Mouse (Mus musculus): ENCODE data around the gene Lrrc1. TPM values are rescaled to one million over a fixed set of nuclear protein-coding genes. Genes with fewer than 3 reads are reported as not detected.

Lrrc1 gene
- total RNA-seq, 2 experiments from 2014 or later, result 12.8 to 15.1 TPM

GRCm38 (mm10) chr9:77502171-77502547 is 42.5 kb downstream of the Lrrc1 start:
- DNase-seq, result no peak

- DNase-seq, result no peak
Measured at GRCm38 (mm10) chr9:77499084-77499483, 45.6 kb downstream of the Lrrc1 start.

GRCm38 (mm10) chr9:77498406-77498805 is 46.3 kb downstream of the Lrrc1 start:
- peak; percentile 34 to 50 for DNase-seq

- DNase-seq, result no peak
Measured at GRCm38 (mm10) chr9:77497173-77497572, 47.5 kb downstream of the Lrrc1 start.

- DNase-seq, result peak in 1 of 2 experiments; percentile 19
Measured at GRCm38 (mm10) chr9:77496540-77497062, 48.1 kb downstream of the Lrrc1 start.

- no peak for DNase-seq
Measured at GRCm38 (mm10) chr9:77494307-77494706, 50.4 kb downstream of the Lrrc1 start.

GRCm38 (mm10) chr9:77488611-77489010 is 56.1 kb downstream of the Lrrc1 start:
- no peak for DNase-seq

GRCm38 (mm10) chr9:77487427-77487826 is 57.2 kb downstream of the Lrrc1 start:
- no peak for DNase-seq

- no peak for DNase-seq
Measured at GRCm38 (mm10) chr9:77485915-77486314, 58.8 kb downstream of the Lrrc1 start.

GRCm38 (mm10) chr9:77484751-77485150 is 59.9 kb downstream of the Lrrc1 start:
- peak; percentile 69 to 73 for DNase-seq

- peak; percentile 46 to 48 for DNase-seq
Measured at GRCm38 (mm10) chr9:77483559-77483958, 61.1 kb downstream of the Lrrc1 start.

GRCm38 (mm10) chr9:77482281-77482680 is 62.4 kb downstream of the Lrrc1 start:
- DNase-seq, result no peak

- DNase-seq, result peak; percentile 66 to 70
Measured at GRCm38 (mm10) chr9:77481380-77481779, 63.3 kb downstream of the Lrrc1 start.

- no peak for DNase-seq
Measured at GRCm38 (mm10) chr9:77480574-77481319, 63.9 kb downstream of the Lrrc1 start.

- no peak for DNase-seq
Measured at GRCm38 (mm10) chr9:77480001-77480400, 64.7 kb downstream of the Lrrc1 start.

GRCm38 (mm10) chr9:77478166-77478920 is 66.3 kb downstream of the Lrrc1 start:
- no peak for DNase-seq

- DNase-seq, result no peak
Measured at GRCm38 (mm10) chr9:77474535-77474934, 70.1 kb downstream of the Lrrc1 start.

GRCm38 (mm10) chr9:77472557-77472956 is 72.1 kb downstream of the Lrrc1 start:
- no peak for DNase-seq

GRCm38 (mm10) chr9:77471646-77472220 is 72.9 kb downstream of the Lrrc1 start:
- DNase-seq, result no peak

- DNase-seq, result no peak
Measured at GRCm38 (mm10) chr9:77469791-77470607, 74.7 kb downstream of the Lrrc1 start.

- no peak for DNase-seq
Measured at GRCm38 (mm10) chr9:77466926-77467325, 77.7 kb downstream of the Lrrc1 start.

- no peak for DNase-seq
Measured at GRCm38 (mm10) chr9:77465401-77465800, 79.3 kb downstream of the Lrrc1 start.

Measured in adrenal gland, postnatal 36 days (tissue).